Mouse (Mus musculus): ENCODE results near the gene Spata32. TPM values are rescaled to one million over a fixed set of nuclear protein-coding genes. Genes with fewer than 3 reads are reported as not detected.

The Spata32 gene
- total and polyA plus RNA-seq, 2 experiments from 2014 or later, result 0.57 to 0.64 TPM

- H3K4me2 ChIP-seq (ENCODE audit: low read depth), result no peak overlapping the region
- H3K4me1 ChIP-seq (ENCODE audit: insufficient read depth), result peaks cover 12% of the 10 kb centered on the region
- H3K27ac ChIP-seq (ENCODE audit: low read depth, low read length), result no peak overlapping the region
- no peak for TF ChIP-seq CTCF (IDR thresholded peaks at IDR 0.05; ENCODE audit: low read depth)
- no peaks in the 10 kb centered on the region for H3K9me3 ChIP-seq (ENCODE audit: low read length)
- no peaks in the 10 kb centered on the region for H3K27me3 ChIP-seq (ENCODE audit: insufficient read depth, low read length)
- no peaks in the 10 kb centered on the region for H3K36me3 ChIP-seq (ENCODE audit: insufficient read depth)
- no peak overlapping the region for H3K9ac ChIP-seq
- DNase-seq, result no peak
- no peak overlapping the region for H3K4me3 ChIP-seq (ENCODE audit: low read depth, low read length)
- no peak for ATAC-seq
- 32% methylated on average over 10 of the region's 10 CpGs for WGBS
Observed at GRCm38 (mm10) chr11:103263551-103263950, 45.3 kb upstream of the Spata32 start.

- H3K36me3 ChIP-seq (ENCODE audit: insufficient read depth), result no peaks in the 10 kb centered on the region
- WGBS, result 76% methylated on average over 20 of the region's 20 CpGs
- H3K4me3 ChIP-seq (ENCODE audit: low read depth, low read length), result no peak overlapping the region
- no peaks in the 10 kb centered on the region for H3K9me3 ChIP-seq (ENCODE audit: low read length)
- H3K4me1 ChIP-seq (ENCODE audit: insufficient read depth), result peaks cover 7% of the 10 kb centered on the region
- 0 out of 2 replicates have a peak overlapping the region, but pooled peaks have one; percentile 15 for H3K27ac ChIP-seq (ENCODE audit: low read depth, low read length)
- H3K9ac ChIP-seq, result no peak overlapping the region
- no peak overlapping the region for H3K4me2 ChIP-seq (ENCODE audit: low read depth)
- DNase-seq (no peak), ATAC-seq (no peak)
- no peaks in the 10 kb centered on the region for H3K27me3 ChIP-seq (ENCODE audit: insufficient read depth, low read length)
- TF ChIP-seq CTCF (IDR thresholded peaks at IDR 0.05; ENCODE audit: low read depth), result no peak
Observed at GRCm38 (mm10) chr11:103262412-103263267, 44.4 kb upstream of the Spata32 start.

- Histone ChIP-seq H3K4me3 (ENCODE audit: low read depth, low read length) (no peak overlapping the region), H3K4me2 (ENCODE audit: low read depth) (no peak overlapping the region), H3K9ac (no peak overlapping the region), H3K9me3 (ENCODE audit: low read length) (no peaks in the 10 kb centered on the region), H3K4me1 (ENCODE audit: insufficient read depth) (peaks cover 7% of the 10 kb centered on the region), H3K27me3 (ENCODE audit: insufficient read depth, low read length) (no peaks in the 10 kb centered on the region), H3K36me3 (ENCODE audit: insufficient read depth) (no peaks in the 10 kb centered on the region), H3K27ac (ENCODE audit: low read depth, low read length) (no peak overlapping the region)
- no peak for TF ChIP-seq CTCF (IDR thresholded peaks at IDR 0.05; ENCODE audit: low read depth)
- WGBS, result 84% methylated on average over 7 of the region's 7 CpGs
- DNase-seq, result no peak
- no peak for ATAC-seq
Observed at GRCm38 (mm10) chr11:103261671-103262411, 43.6 kb upstream of the Spata32 start.

- H3K4me1 ChIP-seq (ENCODE audit: insufficient read depth), result peaks cover 10% of the 10 kb centered on the region
- no peak overlapping the region for H3K4me2 ChIP-seq (ENCODE audit: low read depth)
- TF ChIP-seq CTCF (IDR thresholded peaks at IDR 0.05; ENCODE audit: low read depth), result no peak
- DNase-seq (no peak), ATAC-seq (no peak)
- no peaks in the 10 kb centered on the region for H3K27me3 ChIP-seq (ENCODE audit: insufficient read depth, low read length)
- WGBS, result 95% methylated on average over 12 of the region's 12 CpGs
- H3K9me3 ChIP-seq (ENCODE audit: low read length), result no peaks in the 10 kb centered on the region
- H3K27ac ChIP-seq (ENCODE audit: low read depth, low read length), result no peak overlapping the region
- no peak overlapping the region for H3K4me3 ChIP-seq (ENCODE audit: low read depth, low read length)
- H3K36me3 ChIP-seq (ENCODE audit: insufficient read depth), result no peaks in the 10 kb centered on the region
- H3K9ac ChIP-seq, result no peak overlapping the region
Observed at GRCm38 (mm10) chr11:103260515-103261192, 42.4 kb upstream of the Spata32 start.

GRCm38 (mm10) chr11:103260034-103260433, 41.8 kb upstream of the Spata32 start:
- Histone ChIP-seq H3K9ac (no peak overlapping the region), H3K27me3 (ENCODE audit: insufficient read depth, low read length) (no peaks in the 10 kb centered on the region), H3K4me3 (ENCODE audit: low read depth, low read length) (no peak overlapping the region), H3K4me2 (ENCODE audit: low read depth) (no peak overlapping the region), H3K9me3 (ENCODE audit: low read length) (no peaks in the 10 kb centered on the region), H3K36me3 (ENCODE audit: insufficient read depth) (no peaks in the 10 kb centered on the region), H3K4me1 (ENCODE audit: insufficient read depth) (peaks cover 8% of the 10 kb centered on the region), H3K27ac (ENCODE audit: low read depth, low read length) (no peak overlapping the region)
- ATAC-seq (no peak), DNase-seq (no peak)
- no peak for TF ChIP-seq CTCF (IDR thresholded peaks at IDR 0.05; ENCODE audit: low read depth)
- 96% methylated on average over 5 of the region's 5 CpGs for WGBS

GRCm38 (mm10) chr11:103257938-103258481, 39.8 kb upstream of the Spata32 start:
- DNase-seq, result no peak
- H3K36me3 ChIP-seq (ENCODE audit: insufficient read depth), result no peaks in the 10 kb centered on the region
- no peak overlapping the region for H3K9ac ChIP-seq
- no peak overlapping the region for H3K27ac ChIP-seq (ENCODE audit: low read depth, low read length)
- no peak overlapping the region for H3K4me2 ChIP-seq (ENCODE audit: low read depth)
- ATAC-seq, result no peak
- no peaks in the 10 kb centered on the region for H3K27me3 ChIP-seq (ENCODE audit: insufficient read depth, low read length)
- no peak for TF ChIP-seq CTCF (IDR thresholded peaks at IDR 0.05; ENCODE audit: low read depth)
- 93% methylated on average over 4 of the region's 4 CpGs for WGBS
- H3K4me3 ChIP-seq (ENCODE audit: low read depth, low read length), result no peak overlapping the region
- peaks cover 8% of the 10 kb centered on the region for H3K4me1 ChIP-seq (ENCODE audit: insufficient read depth)
- H3K9me3 ChIP-seq (ENCODE audit: low read length), result no peaks in the 10 kb centered on the region
